Mouse (Mus musculus): ENCODE results near the gene Slfn9. TPM values are rescaled to one million over a fixed set of nuclear protein-coding genes. Genes with fewer than 3 reads are reported as not detected.

The Slfn9 gene
- 2.0 and 5.0 TPM in 2 replicates for polyA plus RNA-seq (2012; ENCODE audit: low replicate concordance)

GRCm38 (mm10) chr11:82991469-82992166 is at the start of gene Slfn9:
Gene Slfn9 (minus strand): TSS chr11:82991830.

GRCm38 (mm10) chr11:83020621-83021020 is 29.0 kb upstream of the Slfn9 start, which contains the start of gene Slfn8:
Gene Slfn8 (minus strand): TSS chr11:83020810.

GRCm38 (mm10) chr11:82950736-82951481 is 40.7 kb downstream of the Slfn9 start, which contains the start of gene Slfn5:
Gene Slfn5 (plus strand): TSS chr11:82951349.

Other genes starting within 250 kb of the Slfn9 start
- gene Cct6b, start 227.5 kb downstream of the Slfn9 start, polyA plus RNA-seq (2012; ENCODE audit: low replicate concordance), result not detected in 2 replicates
- gene Zfp830, start 227.5 kb downstream of the Slfn9 start, polyA plus RNA-seq (2012; ENCODE audit: low replicate concordance), result 7.9 and 17.1 TPM in 2 replicates
- 67.8 and 76.7 TPM in 2 replicates for gene Lig3, start 210.7 kb downstream of the Slfn9 start, polyA plus RNA-seq (2012; ENCODE audit: low replicate concordance)
- gene Rffl, start 120.6 kb downstream of the Slfn9 start, polyA plus RNA-seq (2012; ENCODE audit: low replicate concordance), result 19.8 and 81.1 TPM in 2 replicates
- 7.8 and 9.3 TPM in 2 replicates for gene Rad51d, start 101.2 kb downstream of the Slfn9 start, polyA plus RNA-seq (2012; ENCODE audit: low replicate concordance)
- not detected in 2 replicates for gene Fndc8, start 99.7 kb downstream of the Slfn9 start, polyA plus RNA-seq (2012; ENCODE audit: low replicate concordance)
- gene Nle1, start 83.4 kb downstream of the Slfn9 start, polyA plus RNA-seq (2012; ENCODE audit: low replicate concordance), result 53.6 and 74.8 TPM in 2 replicates
- 0.09 TPM in 1 of 2 replicates, not detected in the other for gene Unc45b, start 81.3 kb downstream of the Slfn9 start, polyA plus RNA-seq (2012; ENCODE audit: low replicate concordance)
- 0.74 and 0.99 TPM in 2 replicates for gene Slfn5, start 40.5 kb downstream of the Slfn9 start, polyA plus RNA-seq (2012; ENCODE audit: low replicate concordance)
- gene Slfn8, start 29.0 kb upstream of the Slfn9 start, polyA plus RNA-seq (2012; ENCODE audit: low replicate concordance), result 1.7 and 2.2 TPM in 2 replicates
- 0.92 and 5.7 TPM in 2 replicates for gene Slfn2, start 73.3 kb upstream of the Slfn9 start, polyA plus RNA-seq (2012; ENCODE audit: low replicate concordance)
- 0.63 and 1.1 TPM in 2 replicates for gene Slfn1, start 125.0 kb upstream of the Slfn9 start, polyA plus RNA-seq (2012; ENCODE audit: low replicate concordance)
- gene Slfn4, start 183.4 kb upstream of the Slfn9 start, polyA plus RNA-seq (2012; ENCODE audit: low replicate concordance), result 0.26 and 0.41 TPM in 2 replicates
- gene Slfn3, start 199.5 kb upstream of the Slfn9 start, polyA plus RNA-seq (2012; ENCODE audit: low replicate concordance), result 0.80 TPM in 1 of 2 replicates, not detected in the other

Measured in leukemia stem cell, adult 10-12 weeks (primary cell).